Mouse (Mus musculus) intestine, embryonic 16.5 days (tissue): Measurements from ENCODE around the gene Ipo11. TPM values are rescaled to one million over a fixed set of nuclear protein-coding genes. Genes with fewer than 3 reads are reported as not detected.
"Not testable (repeated sequence)": the region's sequence is repeated elsewhere in the genome, so short reads cannot be mapped to it uniquely, and the experiment has no call there.

Experiments used
- ATAC-seq: fragments of 200-750 bp; cut with Nextera tagmentation; 2 replicates; pipeline ENCODE4 v1.8.0; 2017; ENCODE audit warnings: moderate TSS enrichment, moderate library complexity
- H3K27ac ChIP-seq: fragments of 300-500 bp; sonication (generic); 2 replicates; pipeline ENCODE4 v1.5.1; 2014; ENCODE audit warnings: mild to moderate bottlenecking, low read length
- H3K27me3 ChIP-seq: fragments of 300-500 bp; sonication (generic); replicated peaks from 2 replicates; pipeline ENCODE4 v1.6.1; 2014; ENCODE audit warnings: low read length, control low read depth, mixed read lengths; ENCODE audit not compliant: control insufficient read depth, insufficient read depth
- H3K36me3 ChIP-seq: fragments of 300-500 bp; sonication (generic); 2 replicates; pipeline ENCODE4 v1.6.1; 2014; ENCODE audit warnings: low read length, control low read depth; ENCODE audit not compliant: control insufficient read depth, insufficient read depth
- H3K4me1 ChIP-seq: fragments of 300-500 bp; sonication (generic); 2 replicates; pipeline ENCODE4 v1.6.1; 2014; ENCODE audit warnings: low read length, control low read depth, mixed read lengths; ENCODE audit not compliant: control insufficient read depth, insufficient read depth
- H3K4me2 ChIP-seq: fragments of 300-500 bp; sonication (generic); 2 replicates; pipeline ENCODE4 v1.6.1; 2014; ENCODE audit warnings: low read depth, low read length, control low read depth
- H3K4me3 ChIP-seq: fragments of 300-500 bp; sonication (generic); 2 replicates; pipeline ENCODE4 v1.5.1; 2014; ENCODE audit warnings: mild to moderate bottlenecking, low read length
- H3K9ac ChIP-seq: fragments of 300-500 bp; sonication (generic); 2 replicates; pipeline ENCODE4 v1.6.1; 2014; ENCODE audit warnings: low read depth, low read length
- H3K9me3 ChIP-seq: fragments of 300-500 bp; sonication (generic); 2 replicates; pipeline ENCODE4 v1.6.1; 2016; ENCODE audit warnings: low read length, control low read depth; ENCODE audit not compliant: control insufficient read depth
- WGBS: fragments of 180-500 bp; shearing (Covaris S2); extraction: QIAGEN DNeasy Blood & Tissue Kit; methylation state at CpG from one replicate; pipeline ENCODE4 v1.1.7; 2014; 5-methylcytosine and 5-hydroxymethylcytosine counted together
- polyA plus RNA-seq: library from polyadenylated mRNA; unstranded; fragments of >200 nt; fragmentation: Nextera tagmentation; extraction: Ambion mirVana; gene quantifications from 2 replicates; pipeline ENCODE4 v1.2.1, GENCODE M21; 2015

Ipo11 gene
- polyA plus RNA-seq, 1 experiment from 2014 or later: 39.3 TPM

- no peak overlapping the region for H3K4me3 ChIP-seq
- H3K4me1 ChIP-seq: no peaks in the 10 kb centered on the region
- 97% methylated on average over 10 of the region's 10 CpGs for WGBS
- no peaks in the 10 kb centered on the region for H3K27me3 ChIP-seq
- no peak overlapping the region for H3K9ac ChIP-seq
- H3K36me3 ChIP-seq: peaks cover 8% of the 10 kb centered on the region; the same call in 1 of the 2 replicates
- no peaks in the 10 kb centered on the region for H3K9me3 ChIP-seq
- ATAC-seq: no peak
- no peak overlapping the region for H3K27ac ChIP-seq
- no peak overlapping the region for H3K4me2 ChIP-seq
Measured at GRCm38 (mm10) chr13:106910096-106910495, 26.7 kb downstream of the Ipo11 start.

- H3K27ac ChIP-seq: no peak overlapping the region
- no peak overlapping the region for H3K4me3 ChIP-seq
- H3K4me2 ChIP-seq: no peak overlapping the region
- no peaks in the 10 kb centered on the region for H3K27me3 ChIP-seq
- peaks cover 8% of the 10 kb centered on the region; the same call in 1 of the 2 replicates for H3K36me3 ChIP-seq
- no peak for ATAC-seq
- no peak overlapping the region for H3K9ac ChIP-seq
- H3K4me1 ChIP-seq: no peaks in the 10 kb centered on the region
- no peaks in the 10 kb centered on the region for H3K9me3 ChIP-seq
- WGBS: 97% methylated on average over 4 of the region's 4 CpGs
Measured at GRCm38 (mm10) chr13:106907273-106907672, 29.5 kb downstream of the Ipo11 start.

- not testable (repeated sequence) for H3K36me3 ChIP-seq, H3K9me3 ChIP-seq, H3K4me1 ChIP-seq, H3K27ac ChIP-seq, H3K4me2 ChIP-seq, H3K27me3 ChIP-seq, H3K4me3 ChIP-seq, H3K9ac ChIP-seq
- WGBS: 63% methylated on average over 6 of the region's 6 CpGs
- ATAC-seq: peak; percentile 68
Measured at GRCm38 (mm10) chr13:106905154-106905553, 31.6 kb downstream of the Ipo11 start.

GRCm38 (mm10) chr13:106904637-106905036 lies 32.1 kb downstream of the Ipo11 start:
- H3K9ac ChIP-seq: no peak overlapping the region
- H3K4me3 ChIP-seq: no peak overlapping the region
- H3K4me2 ChIP-seq: no peak overlapping the region
- peaks cover 8% of the 10 kb centered on the region; the same call in 1 of the 2 replicates for H3K36me3 ChIP-seq
- 62% methylated on average over 3 of the region's 3 CpGs for whole genome bisulfite sequencing
- H3K4me1 ChIP-seq: no peaks in the 10 kb centered on the region
- H3K9me3 ChIP-seq: no peaks in the 10 kb centered on the region
- no peak overlapping the region for H3K27ac ChIP-seq
- ATAC-seq: peak; percentile 54
- H3K27me3 ChIP-seq: no peaks in the 10 kb centered on the region

GRCm38 (mm10) chr13:106894284-106894683 lies 42.5 kb downstream of the Ipo11 start:
- H3K9ac ChIP-seq: no peak overlapping the region
- peaks cover 5% of the 10 kb centered on the region; the same call in 1 of the 2 replicates for H3K36me3 ChIP-seq
- H3K27ac ChIP-seq: no peak overlapping the region
- no peaks in the 10 kb centered on the region for H3K4me1 ChIP-seq
- no peak for ATAC-seq
- H3K9me3 ChIP-seq: no peaks in the 10 kb centered on the region
- no peak overlapping the region for H3K4me3 ChIP-seq
- no peaks in the 10 kb centered on the region for H3K27me3 ChIP-seq
- 94% methylated on average over 2 of the region's 2 CpGs for WGBS
- no peak overlapping the region for H3K4me2 ChIP-seq

GRCm38 (mm10) chr13:106893701-106894100 lies 43.1 kb downstream of the Ipo11 start:
- ATAC-seq: peak; percentile 61
- Histone ChIP-seq H3K4me2 (no peak overlapping the region), H3K4me3 (no peak overlapping the region), H3K27ac (no peak overlapping the region), H3K36me3 (peaks cover 5% of the 10 kb centered on the region; the same call in 1 of the 2 replicates), H3K27me3 (no peaks in the 10 kb centered on the region), H3K4me1 (no peaks in the 10 kb centered on the region), H3K9ac (no peak overlapping the region), H3K9me3 (no peaks in the 10 kb centered on the region)
- 69% methylated on average over 5 of the region's 5 CpGs for WGBS

GRCm38 (mm10) chr13:106893196-106893595 lies 43.6 kb downstream of the Ipo11 start:
- 59% methylated on average over 9 of the region's 9 CpGs for WGBS
- peak; percentile 97 for ATAC-seq
- H3K36me3 ChIP-seq: peaks cover 5% of the 10 kb centered on the region; the same call in 1 of the 2 replicates
- no peaks in the 10 kb centered on the region for H3K27me3 ChIP-seq
- no peaks in the 10 kb centered on the region for H3K4me1 ChIP-seq
- H3K9me3 ChIP-seq: no peaks in the 10 kb centered on the region
- H3K27ac ChIP-seq: no peak overlapping the region
- no peak overlapping the region for H3K9ac ChIP-seq
- no peak overlapping the region for H3K4me3 ChIP-seq
- H3K4me2 ChIP-seq: no peak overlapping the region

GRCm38 (mm10) chr13:106887364-106887763 lies 49.4 kb downstream of the Ipo11 start:
- Histone ChIP-seq H3K4me1 (no peaks in the 10 kb centered on the region), H3K4me2 (no peak overlapping the region), H3K9ac (no peak overlapping the region), H3K4me3 (no peak overlapping the region), H3K9me3 (no peaks in the 10 kb centered on the region), H3K27me3 (no peaks in the 10 kb centered on the region), H3K36me3 (peaks cover under 1% of the 10 kb centered on the region; the same call in 1 of the 2 replicates), H3K27ac (no peak overlapping the region)
- no peak for ATAC-seq
- WGBS: 95% methylated on average over 2 of the region's 2 CpGs

- no peak for ATAC-seq
- no peak overlapping the region for H3K4me2 ChIP-seq
- H3K4me1 ChIP-seq: no peaks in the 10 kb centered on the region
- 86% methylated on average over 4 of the region's 4 CpGs for WGBS
- H3K36me3 ChIP-seq: peaks cover 5% of the 10 kb centered on the region; the same call in 1 of the 2 replicates
- H3K27me3 ChIP-seq: no peaks in the 10 kb centered on the region
- H3K27ac ChIP-seq: no peak overlapping the region
- no peak overlapping the region for H3K9ac ChIP-seq
- H3K4me3 ChIP-seq: no peak overlapping the region
- no peaks in the 10 kb centered on the region for H3K9me3 ChIP-seq
Measured at GRCm38 (mm10) chr13:106884249-106884648, 52.5 kb downstream of the Ipo11 start.

GRCm38 (mm10) chr13:106876278-106876677 lies 60.5 kb downstream of the Ipo11 start:
- H3K4me1 ChIP-seq: no peaks in the 10 kb centered on the region
- no peak overlapping the region for H3K27ac ChIP-seq
- H3K9me3 ChIP-seq: no peaks in the 10 kb centered on the region
- no peaks in the 10 kb centered on the region for H3K27me3 ChIP-seq
- 90% methylated on average over 1 of the region's 1 CpGs for WGBS
- no peak overlapping the region for H3K4me2 ChIP-seq
- no peak overlapping the region for H3K4me3 ChIP-seq
- no peak overlapping the region for H3K9ac ChIP-seq
- 0 out of 2 replicates have a peak, but pooled peaks cover 4% of the 10 kb centered on the region for H3K36me3 ChIP-seq
- ATAC-seq: no peak
